ENCODE assay signal across 15 mouse cellular contexts in genomic region chr14:54885309-54885708, GRCm38 (mm10). TPM values are rescaled to one million over a fixed set of nuclear protein-coding genes. Genes with fewer than 3 reads are reported as not detected.
DNase-seq lines count a peak whose midpoint lies in the region; ATAC-seq and TF ChIP-seq lines count a peak whose summit lies in the region.
"Had no signal": no experiment of that assay in that cellular context is flagged by ENCODE, and none has a peak within 500 bp of the region (broad histone marks: within the 10 kb centered on the region; RNA-seq: fewer than 3 reads in every experiment).

No protein-coding gene starts in this region.

- 90% methylated on average over 11 of the region's 11 CpGs for WGBS in hindbrain, embryonic 12.5 days
- 90% methylated on average over 11 of the region's 11 CpGs for WGBS in hindbrain, postnatal 0 days
- 87% methylated on average over 11 of the region's 11 CpGs for WGBS in intestine, embryonic 15.5 days

- no peak for DNase-seq in hindbrain, postnatal 0 days (ENCODE audit: low spot score)
- peak; percentile 35 for DNase-seq in ovary, adult 18-20 months (ENCODE audit: low spot score)
- DNase-seq in ovary, postnatal 14 days (ENCODE audit: low spot score), result no peak
- no peak for DNase-seq in gastrocnemius, postnatal 25 days
- no peak for DNase-seq in gastrocnemius, postnatal 4 days (ENCODE audit: low spot score in 2 of 2)
- DNase-seq: cerebellum, adult 8-10 months; kidney, postnatal 14 days; spleen, adult 18-20 months; thymus, postnatal 36 days had no signal

- TF ChIP-seq CTCF in hindbrain, postnatal 0 days (IDR thresholded peaks at IDR 0.05; ENCODE audit: low read depth), result no peak

- no peak for ATAC-seq in hindbrain, embryonic 12.5 days (ENCODE audit: low FRiP score)
- ATAC-seq in hindbrain, postnatal 0 days, result no peak
- ATAC-seq in intestine, embryonic 15.5 days, result no peak

- H3K9me3 ChIP-seq in hindbrain, embryonic 12.5 days (replicated peaks), result no peaks in the 10 kb centered on the region
- H3K9me3 ChIP-seq in hindbrain, postnatal 0 days (ENCODE audit: low read length), result no peaks in the 10 kb centered on the region
- no peaks in the 10 kb centered on the region for H3K9me3 ChIP-seq in intestine, embryonic 15.5 days
- H3K9me3 ChIP-seq: heart, embryonic 15.5 days; liver, embryonic 15.5 days had no signal

- no peak overlapping the region for H3K27ac ChIP-seq in hindbrain, embryonic 12.5 days
- H3K27ac ChIP-seq in hindbrain, postnatal 0 days, result no peak overlapping the region
- H3K27ac ChIP-seq in intestine, embryonic 15.5 days, result no peak overlapping the region
- H3K27ac ChIP-seq: liver, embryonic 15.5 days had no signal

- peak overlapping the region; percentile 27; the same call in 1 of the 2 replicates for H3K9ac ChIP-seq in hindbrain, embryonic 12.5 days
- H3K9ac ChIP-seq in hindbrain, postnatal 0 days (replicated peaks; ENCODE audit: low read length), result no peak overlapping the region
- peak overlapping the region; percentile 80; the same call in 1 of the 2 replicates for H3K9ac ChIP-seq in intestine, embryonic 15.5 days
- H3K9ac ChIP-seq: liver, embryonic 15.5 days had no signal

- no peak overlapping the region for H3K4me3 ChIP-seq in hindbrain, embryonic 12.5 days
- H3K4me3 ChIP-seq in hindbrain, postnatal 0 days (ENCODE audit: low read length), result no peak overlapping the region
- H3K4me3 ChIP-seq in intestine, embryonic 15.5 days (replicated peaks), result 0 out of 2 replicates have a peak overlapping the region, but pooled peaks have one; percentile 56
- H3K4me3 ChIP-seq: liver, embryonic 15.5 days had no signal

- H3K4me2 ChIP-seq in hindbrain, embryonic 12.5 days (replicated peaks), result no peak overlapping the region
- H3K4me2 ChIP-seq in hindbrain, postnatal 0 days (ENCODE audit: low read depth, low read length), result no peak overlapping the region
- H3K4me2 ChIP-seq in intestine, embryonic 15.5 days (replicated peaks), result peak overlapping the region; percentile 75

- no peaks in the 10 kb centered on the region for H3K27me3 ChIP-seq in hindbrain, embryonic 12.5 days
- H3K27me3 ChIP-seq in hindbrain, postnatal 0 days (ENCODE audit: insufficient read depth, low read length), result no peaks in the 10 kb centered on the region
- H3K27me3 ChIP-seq in intestine, embryonic 15.5 days (replicated peaks), result no peaks in the 10 kb centered on the region
- H3K27me3 ChIP-seq: heart, embryonic 15.5 days; liver, embryonic 15.5 days had no signal

- peaks cover 23% of the 10 kb centered on the region for H3K4me1 ChIP-seq in hindbrain, embryonic 12.5 days
- H3K4me1 ChIP-seq in hindbrain, postnatal 0 days (ENCODE audit: insufficient read depth, low read length), result peaks cover 7% of the 10 kb centered on the region
- peaks cover 15% of the 10 kb centered on the region for H3K4me1 ChIP-seq in intestine, embryonic 15.5 days (replicated peaks)

- H3K36me3 ChIP-seq in hindbrain, embryonic 12.5 days, result peaks cover 4% of the 10 kb centered on the region; the same call in 1 of the 2 replicates
- H3K36me3 ChIP-seq in hindbrain, postnatal 0 days (ENCODE audit: insufficient read depth, low read length), result 0 out of 2 replicates have a peak, but pooled peaks cover 4% of the 10 kb centered on the region
- 0 out of 2 replicates have a peak, but pooled peaks cover 6% of the 10 kb centered on the region for H3K36me3 ChIP-seq in intestine, embryonic 15.5 days
- H3K36me3 ChIP-seq: liver, embryonic 15.5 days had no signal

RNA-seq across cellular contexts. Expression of gene Gm20521, which starts 2.1 kb away (rescaled TPM):
- polyA plus RNA-seq in hindbrain, embryonic 12.5 days (2016; fragmentation: Nextera tagmentation; extraction: Ambion mirVana), result 0.32 TPM in 1 of 2 replicates, not detected in the other
- total RNA-seq in hindbrain, postnatal 0 days (2014; rRNA removed), result 3.0 and 6.8 TPM in 2 replicates
- polyA plus RNA-seq in hindbrain, postnatal 0 days (2015; fragmentation: Nextera tagmentation; extraction: Ambion mirVana), result 1.3 and 1.9 TPM in 2 replicates
- 0.34 and 0.35 TPM in 2 replicates for polyA plus RNA-seq in intestine, embryonic 15.5 days (2015; fragmentation: Nextera tagmentation; extraction: Ambion mirVana)
- 1 to 10 TPM; 1.3 to 2.3 TPM for total RNA-seq in gastrocnemius, postnatal 25 days (2021)
- total RNA-seq in gastrocnemius, postnatal 4 days (2021), result 1 to 10 TPM; 2.3 to 4.1 TPM
- total RNA-seq: left cerebral cortex, adult 18-20 months; megakaryocyte, adult 5-6 weeks had no signal
- polyA plus RNA-seq: heart, embryonic 15.5 days; liver, embryonic 15.5 days had no signal

RNA-seq across cellular contexts. Expression of gene Bcl2l2, which starts 2.1 kb away (rescaled TPM):
- polyA plus RNA-seq in hindbrain, embryonic 12.5 days (2016; fragmentation: Nextera tagmentation; extraction: Ambion mirVana), result 3.6 and 3.7 TPM in 2 replicates
- 28.4 and 37.1 TPM in 2 replicates for total RNA-seq in hindbrain, postnatal 0 days (2014; rRNA removed)
- polyA plus RNA-seq in hindbrain, postnatal 0 days (2015; fragmentation: Nextera tagmentation; extraction: Ambion mirVana), result 4.3 and 4.6 TPM in 2 replicates
- polyA plus RNA-seq in intestine, embryonic 15.5 days (2015; fragmentation: Nextera tagmentation; extraction: Ambion mirVana), result 3.6 and 4.7 TPM in 2 replicates
- 10 to 100 TPM; 21.6 to 24.4 TPM for total RNA-seq in gastrocnemius, postnatal 25 days (2021)
- 10 to 100 TPM; 35.4 to 38.7 TPM for total RNA-seq in gastrocnemius, postnatal 4 days (2021)

RNA-seq across cellular contexts. Expression of gene Pabpn1, which starts 7.0 kb away (rescaled TPM):
- 200 and 201 TPM in 2 replicates for polyA plus RNA-seq in hindbrain, embryonic 12.5 days (2016; fragmentation: Nextera tagmentation; extraction: Ambion mirVana)
- total RNA-seq in hindbrain, postnatal 0 days (2014; rRNA removed), result 88.1 and 109 TPM in 2 replicates
- polyA plus RNA-seq in hindbrain, postnatal 0 days (2015; fragmentation: Nextera tagmentation; extraction: Ambion mirVana), result 145 and 154 TPM in 2 replicates
- 108 and 119 TPM in 2 replicates for polyA plus RNA-seq in intestine, embryonic 15.5 days (2015; fragmentation: Nextera tagmentation; extraction: Ambion mirVana)
- total RNA-seq in gastrocnemius, postnatal 25 days (2021), result 10 to 100 TPM; 47.1 to 52.7 TPM
- 100 to 1,000 TPM; 120 to 149 TPM for total RNA-seq in gastrocnemius, postnatal 4 days (2021)

RNA-seq across cellular contexts. Expression of gene Ppp1r3e, which starts 8.0 kb away (rescaled TPM):
- 0.48 and 1.5 TPM in 2 replicates for polyA plus RNA-seq in hindbrain, embryonic 12.5 days (2016; fragmentation: Nextera tagmentation; extraction: Ambion mirVana)
- 21.3 and 26.5 TPM in 2 replicates for total RNA-seq in hindbrain, postnatal 0 days (2014; rRNA removed)
- 4.0 and 5.1 TPM in 2 replicates for polyA plus RNA-seq in hindbrain, postnatal 0 days (2015; fragmentation: Nextera tagmentation; extraction: Ambion mirVana)
- polyA plus RNA-seq in intestine, embryonic 15.5 days (2015; fragmentation: Nextera tagmentation; extraction: Ambion mirVana), result 2.3 TPM in 2 replicates
- 1 to 10 TPM; 3.0 to 3.5 TPM for total RNA-seq in gastrocnemius, postnatal 25 days (2021)
- 1 to 10 TPM; 8.1 to 9.2 TPM for total RNA-seq in gastrocnemius, postnatal 4 days (2021)

RNA-seq across cellular contexts. Expression of gene Homez, which starts 14.5 kb away (rescaled TPM):
- polyA plus RNA-seq in hindbrain, embryonic 12.5 days (2016; fragmentation: Nextera tagmentation; extraction: Ambion mirVana), result 11.0 and 14.0 TPM in 2 replicates
- total RNA-seq in hindbrain, postnatal 0 days (2014; rRNA removed), result 7.8 and 9.6 TPM in 2 replicates
- 9.0 and 9.3 TPM in 2 replicates for polyA plus RNA-seq in hindbrain, postnatal 0 days (2015; fragmentation: Nextera tagmentation; extraction: Ambion mirVana)
- 6.2 and 6.9 TPM in 2 replicates for polyA plus RNA-seq in intestine, embryonic 15.5 days (2015; fragmentation: Nextera tagmentation; extraction: Ambion mirVana)
- 1 to 10 TPM; 3.3 to 4.5 TPM for total RNA-seq in gastrocnemius, postnatal 25 days (2021)
- total RNA-seq in gastrocnemius, postnatal 4 days (2021), result 1 to 10 TPM; 8.0 to 9.3 TPM
